Mouse (Mus musculus) CD4-positive naive resting alpha-beta T cell, adult 57 days (primary cell): ENCODE data around the gene Cnot6. TPM values are rescaled to one million over a fixed set of nuclear protein-coding genes. Genes with fewer than 3 reads are reported as not detected.

Experiments used
- total RNA-seq: library from RNA; stranded (reverse); gene quantifications from one replicate; pipeline ENCODE4 v1.2.4, GENCODE M21; 2023

Cnot6 gene
- 87.1 TPM for total RNA-seq

DNA sequence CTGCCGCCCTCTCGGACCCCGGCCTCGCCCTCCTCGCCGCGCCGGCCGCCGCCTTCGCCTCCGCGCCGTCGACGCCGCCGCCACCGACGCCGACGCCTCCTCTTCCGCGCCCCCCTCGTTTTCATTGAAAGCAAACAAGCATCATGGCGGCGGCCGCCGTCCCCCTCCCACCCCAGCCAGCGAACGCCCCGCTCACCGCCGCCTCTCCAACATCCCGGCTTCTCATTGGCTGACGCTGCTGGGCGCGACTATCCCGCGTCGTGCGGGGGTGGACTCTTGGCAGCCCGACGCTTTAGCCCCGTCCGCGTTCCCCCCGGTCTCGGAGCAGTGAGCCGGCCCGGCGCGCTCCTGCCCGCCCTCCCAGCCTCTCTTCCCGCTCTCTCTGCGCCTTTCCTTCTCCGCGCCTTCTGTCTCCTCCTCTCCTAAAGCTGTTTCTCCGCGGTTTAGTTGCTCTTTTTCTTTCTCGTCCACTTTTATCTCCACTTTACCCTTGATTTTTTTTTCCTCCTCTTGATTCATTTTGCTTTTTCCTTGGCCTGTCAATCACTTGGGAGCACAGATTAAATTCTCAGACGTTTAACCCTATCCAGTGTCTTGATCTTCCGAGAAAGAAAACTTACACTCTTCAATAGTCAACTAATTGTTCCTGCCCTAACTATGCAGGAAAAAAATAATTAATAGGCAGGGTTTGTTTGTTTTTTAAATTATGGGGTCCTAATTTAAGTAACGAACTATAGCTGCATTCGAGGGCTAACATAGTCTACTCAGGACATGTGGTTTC is at the start of gene Cnot6:
TSS of gene Cnot6 (minus strand) at position 169 of the 781 bp plus-strand sequence.

DNA sequence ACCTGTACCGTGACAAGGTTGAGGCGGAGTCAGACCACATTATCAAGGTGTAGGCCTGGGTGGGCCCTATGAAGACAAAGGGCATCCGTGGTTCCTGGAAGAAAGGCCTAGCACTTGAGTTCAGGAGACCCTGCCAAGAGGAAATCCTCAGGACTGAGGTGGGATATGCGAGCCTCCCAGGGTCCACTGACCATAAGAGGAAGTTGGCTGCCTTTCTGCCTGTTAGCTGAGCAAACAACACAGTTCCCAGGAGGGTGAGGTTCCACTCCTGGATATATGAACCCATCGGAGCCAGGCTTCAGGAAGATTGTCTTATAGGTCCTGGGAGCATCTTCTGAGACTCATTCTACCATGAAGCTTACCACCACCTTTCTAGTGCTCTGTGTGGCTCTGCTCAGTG is 49.2 kb downstream of the Cnot6 start, which contains the start of gene Scgb3a1:
TSS of gene Scgb3a1 (plus strand) at position 301 of the 400 bp plus-strand sequence.

Other genes starting within 250 kb of the Cnot6 start
- not detected for gene Olfr1386, start 247.7 kb downstream of the Cnot6 start, total RNA-seq
- not detected for gene Olfr1385, start 223.7 kb downstream of the Cnot6 start, total RNA-seq
- gene Olfr1384, start 206.0 kb downstream of the Cnot6 start, total RNA-seq, result not detected
- gene Olfr1383, start 193.1 kb downstream of the Cnot6 start, total RNA-seq, result not detected
- not detected for gene Olfr1382, start 184.5 kb downstream of the Cnot6 start, total RNA-seq
- gene Olfr1381, start 169.3 kb downstream of the Cnot6 start, total RNA-seq, result not detected
- not detected for gene Olfr1380, start 155.8 kb downstream of the Cnot6 start, total RNA-seq
- gene Flt4, start 103.5 kb downstream of the Cnot6 start, total RNA-seq, result 0.27 TPM
- not detected for gene Scgb3a1, start 49.1 kb downstream of the Cnot6 start, total RNA-seq
- gene Gfpt2, start 81.5 kb upstream of the Cnot6 start, total RNA-seq, result not detected
- 47.4 TPM for gene Mapk9, start 134.0 kb upstream of the Cnot6 start, total RNA-seq
- gene Rasgef1c, start 189.1 kb upstream of the Cnot6 start, total RNA-seq, result not detected